Mouse (Mus musculus) large intestine, adult 2 months (tissue): ENCODE measurements at regions not wholly inside any gene's neighbourhood (a gene's known extent, or its start where the extent isn't known, plus 50 kb on each side); places are given as distances from the start of the nearest gene placed in this dataset.
"Not testable (repeated sequence)": the region's sequence is repeated elsewhere in the genome, so short reads cannot be mapped to it uniquely, and the experiment has no call there.

Experiments used
- DNase-seq: peaks from one replicate; pipeline ENCODE4 v3.0.0-alpha.2; 2012; ENCODE audit warnings: low read depth, low spot score
- WGBS: fragments of 180-500 bp; shearing (Covaris S2); methylation state at CpG from one replicate; pipeline ENCODE4 v1.1.7; 2018; 5-methylcytosine and 5-hydroxymethylcytosine counted together

DNA sequence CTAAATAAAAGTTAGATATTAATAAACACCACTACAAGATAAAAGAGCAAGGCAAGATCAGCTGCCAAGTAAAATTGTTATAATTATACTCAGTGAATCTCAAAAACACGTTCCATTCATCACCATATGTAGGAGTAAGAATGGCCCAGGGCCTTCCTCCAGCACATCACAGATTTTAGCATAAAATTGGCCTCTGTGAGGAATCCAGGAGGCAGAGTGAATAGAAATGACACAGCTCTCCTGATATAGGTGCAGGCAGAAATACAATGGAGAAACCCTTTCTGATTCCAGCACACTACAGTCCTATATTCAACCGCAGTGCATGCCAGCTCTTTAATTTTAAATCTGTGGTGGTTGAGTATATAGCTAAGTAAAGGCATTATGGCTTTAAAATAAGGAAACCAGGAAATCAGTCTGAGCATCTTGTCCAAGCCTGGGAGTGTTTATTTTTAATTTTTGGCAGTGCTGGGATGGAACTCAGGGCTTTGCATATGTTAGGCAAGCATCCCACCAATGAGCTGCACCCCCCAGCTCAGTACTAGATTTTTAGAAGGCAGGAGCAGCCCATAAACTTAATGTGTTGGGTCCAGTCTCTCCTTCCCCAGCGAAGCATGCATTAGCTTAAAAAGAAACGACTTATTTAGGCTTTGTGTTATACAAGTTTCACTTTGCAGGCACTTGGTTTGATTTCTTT, 158.3 kb upstream of the Ptprz1 start:
- no peak for DNase-seq
- WGBS: 71% methylated on average over 4 of the region's 4 CpGs

DNA sequence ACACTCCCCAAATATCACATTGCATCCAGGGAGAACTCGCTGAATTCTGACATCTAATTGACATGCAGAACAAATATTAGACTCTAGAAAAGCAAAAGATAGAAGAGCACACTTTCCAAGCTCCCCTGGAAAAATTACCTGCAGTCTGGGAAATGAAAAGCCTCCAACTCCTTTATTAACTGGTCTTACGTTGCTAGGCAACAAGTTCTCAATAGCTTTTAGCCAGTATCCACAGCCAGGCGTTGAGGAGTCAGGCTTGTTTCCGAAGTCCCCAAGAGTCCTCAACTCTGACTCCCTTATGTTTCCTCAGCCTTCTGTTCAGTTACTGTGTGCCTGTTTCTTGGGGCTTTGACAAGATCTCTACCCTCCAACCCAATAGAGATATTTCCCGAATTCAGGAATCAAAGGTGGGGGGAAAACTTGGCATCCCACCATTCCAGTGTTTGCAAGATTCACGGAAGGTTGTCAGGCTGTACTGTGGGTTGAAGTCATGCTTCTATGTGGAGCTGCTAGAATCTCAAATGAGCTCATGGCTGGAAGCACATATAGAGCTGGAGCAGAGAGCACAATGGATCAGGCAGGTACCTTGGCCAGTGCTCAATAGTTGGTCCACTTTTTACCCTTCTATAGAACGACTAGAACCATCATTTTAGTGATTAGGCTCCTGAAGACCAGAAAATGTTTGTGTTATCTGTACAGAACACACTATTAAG, 159.0 kb upstream of the Ptprz1 start:
- WGBS: 66% methylated on average over 7 of the region's 7 CpGs
- no peak for DNase-seq

DNA sequence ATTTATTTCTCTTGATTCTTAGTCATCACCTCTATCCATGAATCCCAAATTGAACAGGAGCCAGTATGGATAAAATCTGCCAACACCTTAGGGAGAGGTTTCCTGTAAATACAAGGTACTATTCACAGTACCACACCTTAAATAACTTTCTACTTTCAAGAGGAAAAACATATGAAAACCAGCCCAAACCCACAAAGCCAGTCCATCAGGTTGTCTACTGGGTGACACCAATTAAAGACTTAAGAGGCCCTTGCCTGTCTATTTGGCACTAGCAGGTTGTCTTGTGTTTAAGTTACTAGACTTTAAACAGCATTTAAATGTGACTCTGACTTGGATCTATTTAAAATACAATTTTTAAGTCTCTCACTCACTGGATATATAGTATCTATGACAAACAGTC, 177.1 kb upstream of the Ptprz1 start:
- DNase-seq: no peak

DNA sequence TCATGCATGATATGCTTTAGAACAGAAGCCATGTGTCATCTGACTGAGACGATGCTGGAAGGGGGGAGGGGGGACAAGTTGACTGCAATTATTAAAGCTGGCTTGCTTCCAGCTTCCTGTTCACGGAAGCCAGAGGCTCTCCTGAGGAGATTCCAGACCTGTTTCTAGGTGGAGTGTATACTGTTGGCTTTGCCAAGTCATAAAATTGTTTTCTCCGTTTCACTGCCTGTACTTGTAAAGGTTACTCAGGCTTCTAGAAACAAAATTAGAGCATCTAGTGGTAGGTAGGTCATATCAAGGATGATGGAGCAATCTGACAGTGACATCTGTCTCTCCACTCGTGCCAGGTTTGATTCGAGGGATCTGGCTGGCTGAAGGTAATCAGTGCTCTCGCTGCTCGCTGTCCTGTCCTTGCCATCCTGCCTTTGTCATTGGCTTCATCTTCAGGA, 186.6 kb upstream of the Ptprz1 start:
- no peak for DNase-seq
- 49% methylated on average over 7 of the region's 7 CpGs for WGBS

DNA sequence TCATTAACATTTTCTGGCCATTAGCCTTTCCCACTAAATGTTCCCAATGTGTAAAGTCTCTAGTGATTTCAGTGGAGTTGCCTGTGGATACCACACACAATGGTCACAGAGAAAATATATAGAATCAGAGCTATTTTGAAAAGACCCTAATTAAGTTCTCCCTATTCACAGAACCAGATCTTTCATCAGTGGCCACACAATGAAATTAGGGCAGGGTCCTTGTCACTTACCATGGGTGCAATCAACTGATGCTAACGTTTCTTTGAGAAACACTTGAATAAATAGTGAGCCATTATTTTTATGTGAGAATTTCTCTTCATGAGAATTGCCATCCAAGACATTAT, 200.7 kb upstream of the Ptprz1 start:
- 64% methylated on average over 1 of the region's 1 CpGs for WGBS
- no peak for DNase-seq

DNA sequence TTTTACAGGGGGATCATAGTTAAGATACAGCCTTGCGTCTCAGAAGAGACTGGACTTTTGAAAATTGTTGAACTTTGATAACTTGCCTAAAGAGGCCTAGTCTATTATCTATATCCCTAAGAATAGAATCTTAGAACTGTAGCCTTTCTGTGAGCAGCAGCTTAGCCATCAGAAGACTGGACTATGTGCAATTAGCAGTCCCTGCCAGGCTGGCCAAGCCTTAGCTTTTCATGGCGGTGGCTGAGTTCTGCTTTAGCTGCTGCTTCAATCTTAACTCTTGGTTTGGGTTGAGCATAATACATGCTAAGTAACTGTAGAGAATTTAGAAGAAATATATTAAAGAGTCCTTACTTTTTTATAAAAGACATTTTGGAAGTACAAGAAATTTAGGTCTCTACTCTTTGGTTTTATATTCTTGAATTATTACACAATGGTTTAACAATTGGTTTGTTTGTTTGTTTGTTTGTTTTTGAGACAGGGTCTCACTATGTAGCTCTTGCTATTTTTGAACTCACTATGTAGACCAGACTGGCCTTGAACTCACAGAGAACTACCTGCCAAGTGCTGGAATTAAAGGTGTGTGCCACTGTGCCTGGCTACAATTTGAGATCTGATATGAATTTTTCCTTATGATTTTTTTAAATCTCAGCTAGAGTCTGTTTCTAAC, 201.2 kb upstream of the Ptprz1 start:
- WGBS: 94% methylated on average over 2 of the region's 2 CpGs
- DNase-seq: no peak

DNA sequence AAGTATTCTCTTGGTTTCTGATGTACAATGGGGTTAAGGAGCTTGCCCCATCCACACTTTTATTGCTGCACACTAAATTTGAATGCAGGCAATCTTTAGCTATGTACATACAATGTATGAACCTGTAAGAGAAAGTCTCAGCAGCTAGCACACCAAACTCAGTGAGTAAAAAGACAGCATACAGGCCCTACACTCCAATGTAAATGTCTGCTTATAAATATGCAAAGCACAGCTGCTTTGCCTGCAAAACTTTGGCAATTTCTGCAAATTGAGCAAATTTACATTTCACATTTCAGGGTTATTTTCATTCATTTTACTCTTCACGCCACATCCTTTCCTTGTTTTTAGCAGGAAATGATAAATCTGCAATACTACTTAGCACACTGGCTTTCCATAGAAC, 203.8 kb upstream of the Ptprz1 start:
- WGBS: 71% methylated on average over 1 of the region's 1 CpGs
- no peak for DNase-seq

DNA sequence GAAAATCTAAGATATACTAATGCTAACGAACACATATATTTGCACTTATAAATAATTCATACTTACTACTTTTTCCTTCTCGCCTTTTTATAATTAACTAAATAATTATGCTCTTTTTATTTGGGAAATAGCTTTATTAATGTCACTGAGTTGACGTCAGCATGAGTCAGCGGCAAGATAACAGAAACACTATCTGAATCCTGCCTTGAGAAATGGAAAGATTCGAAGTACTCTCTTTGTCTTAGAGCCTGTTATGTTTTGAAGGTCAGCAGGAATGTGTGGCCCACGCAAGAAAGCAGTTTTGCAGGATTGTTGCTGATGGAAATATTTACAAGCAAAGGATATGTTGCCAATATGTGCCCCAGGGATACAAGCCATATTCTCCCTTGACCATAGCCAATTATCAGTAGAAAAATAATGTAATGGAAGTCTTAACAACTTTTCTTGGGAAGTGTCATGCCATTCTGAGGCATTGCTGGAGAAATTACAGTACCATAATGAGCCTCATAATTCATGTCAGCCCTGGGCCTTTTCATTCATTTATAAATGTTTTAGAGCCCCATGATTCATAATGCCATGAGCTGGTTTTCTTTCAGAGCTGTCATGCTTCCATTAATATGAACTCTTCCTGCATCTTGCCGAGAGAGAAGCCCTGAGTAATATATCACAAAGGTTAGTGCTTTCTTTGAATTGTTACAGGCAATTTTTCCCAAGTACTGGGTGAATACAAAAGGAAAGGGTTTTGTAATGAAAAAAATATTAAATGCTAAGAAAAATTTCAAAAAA, 206.9 kb upstream of the Ptprz1 start:
- WGBS: 74% methylated on average over 7 of the region's 7 CpGs
- DNase-seq: no peak

DNA sequence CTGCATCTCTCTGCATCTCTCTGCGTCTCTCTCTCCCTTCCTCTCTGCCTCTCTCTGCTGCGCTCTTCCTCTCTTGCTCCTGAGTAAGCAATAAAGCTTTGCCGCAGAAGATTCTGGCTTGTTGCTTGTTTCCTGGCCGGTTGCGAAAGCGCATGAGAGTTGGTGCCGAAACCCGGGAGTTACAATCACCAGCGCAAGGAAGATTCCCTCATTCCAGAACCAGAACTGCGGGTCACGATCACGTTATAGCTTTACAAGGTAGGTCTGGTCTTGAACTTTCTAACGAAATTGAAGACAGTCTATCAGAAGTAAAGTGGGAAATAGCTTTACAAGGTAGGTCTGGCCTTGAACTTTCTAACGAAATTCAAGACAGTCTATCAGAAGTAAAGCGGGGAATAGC, 217.9 kb upstream of the Ptprz1 start:
- not testable (repeated sequence) for DNase-seq
- WGBS: 93% methylated on average over 15 of the region's 15 CpGs

DNA sequence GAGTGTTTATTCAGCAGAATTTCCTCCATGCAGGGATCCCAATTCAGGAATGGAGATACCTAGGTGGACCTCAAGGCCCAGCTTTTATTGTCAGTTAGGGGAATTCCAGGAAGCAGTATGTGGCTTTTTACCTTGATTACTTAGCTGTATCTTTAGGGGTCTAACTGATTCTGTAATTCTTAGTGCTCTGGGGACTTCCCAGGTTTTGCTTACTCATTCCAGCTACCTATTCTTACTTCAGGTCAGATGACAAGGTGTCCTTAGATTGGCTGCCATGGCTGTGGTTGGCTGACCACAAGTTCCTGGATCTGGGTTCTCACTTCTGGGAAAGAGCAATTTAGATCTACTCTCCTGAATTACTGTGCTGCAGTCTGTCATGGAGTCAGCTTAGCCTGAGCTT, 235.2 kb upstream of the Ptprz1 start:
- no peak for DNase-seq

DNA sequence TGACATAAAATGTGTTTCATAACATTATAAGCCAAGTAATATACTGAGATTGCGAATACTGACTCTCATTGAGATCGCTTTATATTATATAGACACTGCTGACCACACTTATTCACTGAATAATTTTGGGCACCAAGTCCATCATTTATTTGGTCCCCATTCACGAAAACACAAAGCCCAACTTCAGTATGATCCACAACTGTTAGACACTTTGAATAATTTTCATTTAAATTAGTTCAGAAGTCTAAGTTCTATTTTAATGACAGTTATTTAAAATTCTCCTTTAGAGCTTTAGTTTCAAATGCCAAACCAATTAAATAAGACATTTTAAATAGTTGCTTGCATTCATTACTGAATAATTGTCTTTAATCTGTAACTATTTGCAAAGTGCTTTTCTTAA, 240.2 kb upstream of the Ptprz1 start:
- WGBS: 86% methylated on average over 3 of the region's 3 CpGs
- DNase-seq: no peak

DNA sequence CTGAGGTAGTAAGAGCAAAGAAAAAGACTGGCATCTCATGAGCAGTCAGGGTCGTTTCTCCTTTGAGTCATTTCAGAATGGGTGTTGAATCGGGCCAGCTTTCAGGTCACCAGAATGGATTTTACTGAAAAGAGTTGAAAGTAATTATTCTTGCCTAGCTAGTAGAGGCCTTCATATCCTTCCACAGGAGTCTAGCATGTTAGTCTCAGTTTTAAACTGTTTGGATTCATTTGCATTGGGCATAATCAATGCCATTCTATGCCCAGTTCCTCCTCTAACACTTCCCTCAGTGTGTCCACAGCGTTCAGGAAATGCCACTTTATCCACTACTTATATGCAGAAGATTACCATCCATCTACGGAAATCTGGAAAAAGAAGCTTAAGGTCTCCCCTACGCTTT, 240.6 kb upstream of the Ptprz1 start:
- 76% methylated on average over 5 of the region's 5 CpGs for WGBS
- no peak for DNase-seq

DNA sequence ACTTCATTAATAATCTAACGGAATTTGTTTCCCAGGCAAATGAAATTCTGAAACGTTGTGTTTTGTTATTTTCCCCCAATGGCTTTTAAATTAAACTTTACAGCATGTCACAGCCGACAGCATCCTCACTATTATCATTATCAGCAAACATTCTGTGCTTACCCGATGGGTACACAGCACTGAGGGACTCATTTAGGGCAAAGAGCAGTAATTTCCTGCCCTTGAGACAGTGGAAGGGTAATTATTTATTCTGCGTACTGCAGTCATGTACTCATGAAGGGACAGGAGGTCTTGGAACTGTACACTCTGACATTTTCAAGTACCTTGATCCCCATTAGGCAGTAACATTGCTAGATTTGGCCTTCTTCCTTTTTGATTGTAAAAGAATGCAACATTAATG, 235.5 kb upstream of the Fam3c start:
- DNase-seq: no peak
- 62% methylated on average over 5 of the region's 5 CpGs for WGBS

DNA sequence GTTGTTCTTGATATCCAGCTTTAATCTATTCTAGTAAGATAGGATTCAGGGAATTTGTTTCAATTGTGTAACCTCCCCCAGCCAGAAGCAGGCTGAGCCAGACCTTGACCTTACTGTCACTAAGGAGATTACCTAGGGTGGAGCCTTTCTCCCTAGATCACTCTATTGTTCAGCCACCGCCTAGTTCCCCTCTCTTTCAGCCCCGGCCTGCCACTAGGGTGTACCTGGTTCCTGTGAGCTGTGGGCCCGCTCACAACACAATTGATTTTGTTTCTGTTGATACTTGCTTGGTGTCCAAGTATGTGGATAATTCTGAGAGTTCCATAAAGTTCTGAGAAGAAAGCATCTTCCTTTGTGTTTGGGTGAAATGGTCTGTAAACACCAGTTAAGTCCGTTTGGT, 228.8 kb upstream of the Fam3c start:
- DNase-seq: no peak
- WGBS: 39% methylated on average over 4 of the region's 4 CpGs

DNA sequence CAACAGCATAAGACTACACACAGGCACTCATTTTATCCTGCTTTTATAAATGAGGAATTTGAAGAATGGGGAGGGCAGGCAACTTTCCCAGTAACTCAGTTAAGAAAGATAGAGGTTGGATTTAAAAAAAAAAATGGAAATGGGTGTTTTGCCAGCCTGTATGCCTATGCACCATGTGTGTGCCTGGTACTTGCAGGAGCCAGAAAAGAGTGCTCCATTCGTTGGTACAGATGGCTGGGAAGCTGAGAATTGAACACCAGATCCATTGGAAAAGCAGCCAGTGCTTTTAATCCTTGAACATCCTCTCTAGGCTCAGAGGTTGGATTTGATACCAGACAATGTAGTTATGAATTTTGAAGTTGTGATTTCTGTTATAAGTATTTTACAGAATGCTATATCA, 216.9 kb upstream of the Fam3c start:
- WGBS: 26% methylated on average over 1 of the region's 1 CpGs
- no peak for DNase-seq

DNA sequence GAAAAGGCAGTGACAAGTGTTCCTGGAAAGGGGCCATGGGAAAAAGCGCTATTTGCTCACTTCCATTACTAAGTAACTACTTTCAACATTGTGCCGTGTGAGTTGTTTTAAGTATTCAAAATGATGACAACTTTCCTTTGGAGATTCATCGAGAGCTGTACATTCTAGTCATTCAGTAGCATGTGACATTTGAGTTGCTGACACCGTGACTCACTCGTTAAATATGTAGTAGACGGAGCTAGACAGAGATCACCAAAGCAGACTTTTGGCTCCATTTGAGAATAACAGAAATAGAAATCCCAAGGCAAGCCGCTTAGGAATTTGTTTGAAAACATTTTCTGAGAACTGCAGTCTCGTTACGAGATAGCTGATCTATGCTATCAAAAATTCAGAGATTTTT, 211.8 kb upstream of the Fam3c start:
- no peak for DNase-seq
- 76% methylated on average over 9 of the region's 9 CpGs for WGBS

DNA sequence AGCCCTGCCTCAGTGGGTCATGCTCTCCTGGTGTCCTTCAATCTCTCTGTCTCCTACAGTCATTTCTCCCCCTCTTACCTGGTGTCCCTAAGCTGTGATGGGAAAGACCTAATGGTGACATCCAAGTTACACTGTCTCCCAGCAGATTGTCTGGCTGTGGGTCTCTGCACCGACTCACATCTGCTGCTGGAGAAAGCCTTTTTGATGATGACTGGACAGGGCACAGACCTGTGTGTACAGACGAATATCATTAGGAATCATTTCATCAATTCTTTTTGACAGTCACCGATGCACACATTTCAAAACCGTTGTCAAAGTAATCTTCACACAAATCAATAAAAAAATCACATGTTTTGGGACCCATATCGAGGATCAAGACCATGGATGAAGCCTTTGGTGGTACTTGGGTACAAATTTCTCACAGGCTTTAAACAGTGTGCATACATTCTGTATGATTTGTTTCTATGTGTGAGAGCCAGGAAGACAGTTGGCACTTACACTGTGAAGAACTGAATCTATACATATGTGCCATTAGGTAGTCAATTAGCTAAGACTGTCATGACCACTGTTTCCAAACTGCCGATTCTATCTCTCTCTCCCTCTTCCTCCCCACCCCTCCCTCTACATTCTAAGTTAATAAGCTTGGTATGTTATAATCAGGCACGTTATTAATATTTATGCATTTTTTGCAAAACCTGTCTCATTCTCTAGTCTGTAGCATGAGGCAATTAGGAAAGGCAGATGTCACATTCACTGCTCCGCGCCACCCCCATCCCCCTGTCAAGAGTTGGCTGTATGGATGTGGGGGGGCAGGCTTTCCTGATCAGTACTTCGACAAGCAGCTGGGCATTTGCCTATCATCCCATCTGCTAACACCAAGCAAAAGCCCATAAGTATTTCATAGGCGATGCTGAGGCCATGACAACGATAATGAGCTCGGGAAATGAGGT, 192.5 kb upstream of the Fam3c start:
- DNase-seq: no peak
- 82% methylated on average over 13 of the region's 13 CpGs for WGBS

DNA sequence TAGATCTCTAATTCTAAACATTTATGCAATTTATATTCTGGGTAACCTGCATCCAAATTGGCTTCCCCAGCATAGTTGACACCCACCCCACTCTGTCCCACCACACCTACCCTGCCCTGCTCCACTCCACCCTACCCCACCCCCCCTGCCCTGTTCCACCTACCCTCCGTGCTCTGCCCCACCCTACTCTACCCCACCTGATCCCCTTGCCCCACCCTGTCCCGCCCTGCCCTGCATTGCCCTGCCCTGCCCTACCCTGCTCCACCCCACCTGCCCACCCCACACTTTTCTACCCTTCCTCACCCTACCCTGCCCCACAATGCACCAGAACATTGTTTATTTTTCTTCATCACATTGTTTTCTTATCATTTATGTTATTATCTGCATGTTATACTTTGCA, 185.6 kb upstream of the Fam3c start:
- 55% methylated on average over 2 of the region's 2 CpGs for WGBS

DNA sequence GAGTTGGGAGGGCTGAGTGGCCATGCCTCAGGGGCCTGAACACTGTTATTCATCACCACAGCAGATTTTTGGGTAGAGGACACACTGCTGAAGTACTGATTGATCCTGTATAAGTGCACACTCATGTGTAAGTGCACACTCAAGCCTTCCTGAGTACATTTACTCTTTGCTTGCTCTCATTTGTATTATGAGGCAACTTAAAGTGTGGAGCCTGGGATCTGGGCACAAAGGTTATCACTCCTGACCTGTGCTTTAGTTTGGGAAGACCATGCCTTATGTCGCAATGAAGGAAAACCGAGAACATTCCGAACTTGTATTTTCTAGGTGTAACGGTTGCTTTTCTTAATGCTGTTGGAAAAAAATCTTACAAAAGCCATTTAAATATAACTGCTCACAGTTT, 182.2 kb upstream of the Fam3c start:
- WGBS: 88% methylated on average over 4 of the region's 4 CpGs

More for the DNA sequence above, 185.6 kb upstream of the Fam3c start:
- no peak for DNase-seq

More for the DNA sequence above, 182.2 kb upstream of the Fam3c start:
- no peak for DNase-seq
